Mouse (Mus musculus) splenic B cell, adult 2 months (primary cell): ENCODE results near the gene Psmd2.
"Not testable (repeated sequence)": the region's sequence is repeated elsewhere in the genome, so short reads cannot be mapped to it uniquely, and the experiment has no call there.

ENCODE experiments used
- DNase-seq: peaks from one replicate; pipeline ENCODE4 v3.0.0-alpha.2; 2011; ENCODE audit warnings: low read depth, low spot score
- H3K27me3 ChIP-seq: 2 replicates; pipeline ENCODE4 v1.6.1; 2012; ENCODE audit warnings: mild to moderate bottlenecking, low read length, moderate library complexity, mixed read lengths; ENCODE audit not compliant: control insufficient read depth, poor library complexity, insufficient read depth, severe bottlenecking
- H3K36me3 ChIP-seq: 2 replicates; pipeline ENCODE4 v1.6.1; 2012; ENCODE audit warnings: mild to moderate bottlenecking, low read length, moderate library complexity, mixed read lengths; ENCODE audit not compliant: control insufficient read depth, poor library complexity, insufficient read depth, severe bottlenecking

Psmd2 gene

GRCm38 (mm10) chr16:20629731-20630634 is 21.5 kb upstream of the Psmd2 start, which contains the start of gene Ece2:
Gene Ece2 (plus strand): TSS chr16:20629828.
- DNase-seq, result no peak
- Histone ChIP-seq H3K36me3 (no peaks in the 10 kb centered on the region), H3K27me3 (no peaks in the 10 kb centered on the region)

GRCm38 (mm10) chr16:20637410-20637809 is 14.0 kb upstream of the Psmd2 start:
- no peaks in the 10 kb centered on the region for H3K36me3 ChIP-seq
- DNase-seq, result no peak
- no peaks in the 10 kb centered on the region for H3K27me3 ChIP-seq

DNA sequence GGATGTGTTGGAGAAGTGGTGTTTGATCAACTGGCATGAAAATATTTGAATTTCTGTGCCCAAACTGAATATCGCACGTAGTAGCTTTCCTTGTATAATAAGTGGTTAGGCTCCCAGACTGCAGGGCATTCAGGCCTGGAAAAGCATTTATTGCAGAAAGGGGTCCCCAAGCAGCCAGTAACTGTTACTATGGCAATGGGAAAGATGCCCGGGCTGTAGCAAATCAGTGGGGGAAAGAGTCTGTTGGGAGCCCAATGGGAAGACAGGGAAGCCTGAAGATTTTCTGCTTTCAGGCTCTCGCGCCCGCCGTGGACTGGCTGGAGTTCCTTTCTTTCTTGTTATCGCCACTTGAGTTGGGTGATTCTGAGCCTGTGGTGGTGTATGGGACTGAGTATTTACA is 13.1 kb upstream of the Psmd2 start:
- no peak for DNase-seq
- H3K36me3 ChIP-seq, result no peaks in the 10 kb centered on the region
- H3K27me3 ChIP-seq, result no peaks in the 10 kb centered on the region

DNA sequence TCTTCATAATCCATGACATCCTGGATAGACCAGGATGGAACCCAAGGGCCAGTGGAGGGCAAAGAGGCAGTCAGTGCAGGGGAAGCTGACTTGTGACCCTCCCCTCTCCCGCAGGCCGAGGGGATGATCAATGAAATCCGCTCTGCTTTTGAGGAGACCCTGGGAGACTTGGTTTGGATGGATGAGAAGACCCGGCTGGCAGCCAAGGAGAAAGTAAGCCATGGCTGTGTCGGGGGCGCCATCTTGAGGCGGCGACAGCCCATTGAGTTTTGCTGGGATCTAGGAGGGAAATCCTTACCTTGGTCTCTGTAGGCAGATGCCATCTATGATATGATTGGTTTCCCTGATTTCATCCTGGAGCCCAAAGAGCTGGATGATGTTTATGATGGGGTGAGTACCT is 9.3 kb upstream of the Psmd2 start:
- Histone ChIP-seq H3K27me3 (no peaks in the 10 kb centered on the region), H3K36me3 (no peaks in the 10 kb centered on the region)
- DNase-seq, result peak; percentile 58

GRCm38 (mm10) chr16:20643911-20644310 is 7.5 kb upstream of the Psmd2 start:
- no peak for DNase-seq
- Histone ChIP-seq H3K27me3 (no peaks in the 10 kb centered on the region), H3K36me3 (no peaks in the 10 kb centered on the region)

GRCm38 (mm10) chr16:20651947-20652310 is 477 bp downstream of the Psmd2 start:
- no peak for DNase-seq
- H3K27me3 ChIP-seq, result no peaks in the 10 kb centered on the region
- peaks cover 4% of the 10 kb centered on the region; the same call in 1 of the 2 replicates for H3K36me3 ChIP-seq

GRCm38 (mm10) chr16:20653315-20653714 is 1.9 kb downstream of the Psmd2 start:
- peaks cover 8% of the 10 kb centered on the region; the same call in 1 of the 2 replicates for H3K36me3 ChIP-seq
- no peak for DNase-seq

GRCm38 (mm10) chr16:20657661-20658060 is 6.2 kb downstream of the Psmd2 start:
- no peaks in the 10 kb centered on the region for H3K27me3 ChIP-seq
- no peak for DNase-seq
- H3K36me3 ChIP-seq, result peaks cover 16% of the 10 kb centered on the region; the same call in 1 of the 2 replicates

More at GRCm38 (mm10) chr16:20653315-20653714, 1.9 kb downstream of the Psmd2 start:
- H3K27me3 ChIP-seq, result no peaks in the 10 kb centered on the region

- not testable (repeated sequence) for H3K36me3 ChIP-seq, H3K27me3 ChIP-seq, DNase-seq
These were observed 16.6 kb downstream of the Psmd2 start, which contains the start of gene Eif4g1 for GRCm38 (mm10) chr16:20668013-20668412. Gene Eif4g1 (plus strand): TSS chr16:20668313.

DNA sequence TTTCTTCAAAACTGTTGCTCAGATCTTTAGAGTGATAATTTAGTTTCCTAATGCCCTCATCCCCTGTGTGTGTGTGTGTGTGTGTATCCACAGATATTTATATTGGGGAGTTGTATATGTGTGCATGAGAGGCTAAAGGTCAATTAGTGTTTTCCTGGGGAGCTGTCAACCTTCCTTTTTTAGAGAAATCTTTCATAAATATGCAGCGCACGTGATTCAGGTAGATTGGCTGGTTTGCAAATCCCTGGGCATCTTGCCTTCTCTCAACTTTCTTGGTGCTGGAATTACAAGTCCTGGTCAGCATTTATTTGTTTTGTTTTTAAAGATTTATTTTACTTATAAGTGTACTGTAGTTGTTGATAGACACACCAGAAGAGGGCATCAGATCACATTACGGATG is 18.8 kb downstream of the Psmd2 start:
- H3K27me3 ChIP-seq, result no peaks in the 10 kb centered on the region
- no peak for DNase-seq

DNA sequence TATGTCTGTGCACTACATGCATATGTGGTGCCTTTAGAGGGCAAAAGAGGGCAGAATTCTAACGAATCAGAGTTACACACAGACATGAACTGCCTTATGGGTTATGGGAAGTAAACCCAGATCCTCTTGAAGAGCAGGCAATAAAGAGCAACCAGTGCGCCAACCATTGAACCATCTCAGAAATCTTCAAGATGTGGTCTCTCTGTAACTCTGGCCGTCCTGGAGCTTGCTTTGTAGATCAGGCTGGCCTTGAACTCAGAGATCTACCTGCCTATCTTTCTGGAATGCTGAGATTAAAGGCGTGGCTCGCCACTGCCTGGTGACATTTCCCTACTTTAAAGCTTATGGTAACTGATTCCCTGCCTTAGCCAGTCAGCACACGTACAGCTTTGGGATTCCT is 20.4 kb downstream of the Psmd2 start:
- peak; percentile 47 for DNase-seq
- H3K27me3 ChIP-seq, result no peaks in the 10 kb centered on the region
- peaks cover 3% of the 10 kb centered on the region for H3K36me3 ChIP-seq

More for the DNA sequence above, 18.8 kb downstream of the Psmd2 start:
- no peaks in the 10 kb centered on the region; the same call in 1 of the 2 replicates for H3K36me3 ChIP-seq

DNA sequence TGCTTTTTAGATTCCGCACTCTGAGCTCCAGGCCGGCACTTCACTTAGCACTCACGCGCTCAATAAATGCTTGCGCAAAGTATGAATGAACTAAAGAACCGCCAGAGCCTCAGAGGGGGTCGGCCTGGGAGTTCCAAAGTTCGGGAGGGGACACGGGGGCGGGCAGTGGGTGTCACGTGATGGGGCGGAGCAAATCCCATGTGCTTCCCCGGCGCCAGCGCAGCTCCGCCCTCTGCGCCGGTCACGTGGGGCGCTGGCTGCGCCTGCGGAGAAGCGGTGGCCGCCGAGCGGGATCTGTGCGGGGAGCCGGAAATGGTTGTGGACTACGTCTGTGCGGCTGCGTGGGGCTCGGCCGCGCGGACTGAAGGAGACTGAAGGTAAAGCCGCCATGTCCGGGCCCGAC is 21.0 kb downstream of the Psmd2 start:
- H3K27me3 ChIP-seq, result no peaks in the 10 kb centered on the region
- H3K36me3 ChIP-seq, result peaks cover 3% of the 10 kb centered on the region
- DNase-seq, result peak; percentile 95

DNA sequence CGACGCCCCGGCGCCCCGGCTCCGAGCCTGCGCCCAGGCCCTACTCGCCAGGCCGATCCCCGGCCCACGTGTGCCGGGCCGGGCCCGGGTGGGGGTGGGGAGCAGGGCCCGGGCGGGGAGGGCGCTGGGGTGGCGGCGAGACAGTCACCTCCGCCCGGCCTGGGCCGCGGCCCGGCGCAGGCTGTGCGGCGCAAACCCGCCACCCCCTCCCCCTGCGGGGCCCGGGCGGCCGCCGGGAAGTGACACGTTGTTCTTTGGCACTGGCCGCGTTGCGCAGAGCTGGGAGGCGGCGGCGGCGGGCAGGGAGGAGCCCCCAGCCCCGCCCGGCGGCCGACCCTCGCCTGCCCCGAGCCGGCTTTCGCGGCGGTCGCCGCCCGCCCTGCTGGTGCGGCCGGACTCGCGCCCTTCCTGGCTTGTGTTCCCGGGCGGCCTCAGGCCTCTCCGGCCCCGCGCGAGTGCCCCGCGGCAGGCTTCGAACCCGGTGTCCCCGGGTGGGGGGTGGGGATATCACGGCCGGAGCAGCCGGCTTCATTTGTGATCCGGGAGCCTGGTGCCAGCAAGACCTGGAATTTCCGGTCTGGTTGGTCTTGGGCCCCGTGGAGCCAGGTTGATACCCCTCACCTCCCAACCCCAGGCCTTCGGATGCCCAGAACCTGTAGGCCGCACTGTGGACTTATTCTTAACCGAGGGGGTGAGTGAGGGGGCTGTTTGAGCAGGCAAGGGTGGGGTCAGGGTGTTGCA is 21.7 kb downstream of the Psmd2 start:
- H3K27me3 ChIP-seq, result no peaks in the 10 kb centered on the region
- no peak for DNase-seq
- H3K36me3 ChIP-seq, result peaks cover 6% of the 10 kb centered on the region

DNA sequence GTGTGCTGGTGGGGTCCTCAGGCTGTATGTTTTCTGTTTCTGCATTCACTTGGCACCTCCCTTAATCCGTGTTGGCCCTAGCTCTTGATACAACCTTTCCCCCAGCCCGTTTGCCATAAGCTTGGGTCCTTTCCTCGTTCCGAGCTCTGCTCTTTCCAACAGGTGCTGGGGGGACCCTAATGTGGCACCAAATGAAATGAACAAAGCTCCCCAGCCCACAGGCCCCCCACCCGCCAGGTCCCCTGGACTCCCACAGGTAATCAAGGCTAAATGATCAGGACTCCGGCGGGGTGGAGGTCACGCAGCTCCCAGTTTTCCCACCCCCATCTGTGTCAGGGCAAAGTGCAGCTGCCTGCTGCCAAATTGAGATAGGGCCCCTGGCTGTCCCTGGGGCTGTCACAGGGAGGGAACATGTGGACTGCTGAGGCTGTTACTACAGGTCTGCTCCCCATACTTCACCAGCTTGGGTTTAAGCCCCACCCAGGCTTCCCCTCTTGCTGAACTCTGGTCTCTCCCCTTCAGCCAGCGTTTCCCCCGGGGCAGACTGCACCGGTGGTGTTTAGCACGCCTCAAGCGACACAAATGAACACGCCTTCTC is 22.4 kb downstream of the Psmd2 start:
- DNase-seq, result peak; percentile 38

DNA sequence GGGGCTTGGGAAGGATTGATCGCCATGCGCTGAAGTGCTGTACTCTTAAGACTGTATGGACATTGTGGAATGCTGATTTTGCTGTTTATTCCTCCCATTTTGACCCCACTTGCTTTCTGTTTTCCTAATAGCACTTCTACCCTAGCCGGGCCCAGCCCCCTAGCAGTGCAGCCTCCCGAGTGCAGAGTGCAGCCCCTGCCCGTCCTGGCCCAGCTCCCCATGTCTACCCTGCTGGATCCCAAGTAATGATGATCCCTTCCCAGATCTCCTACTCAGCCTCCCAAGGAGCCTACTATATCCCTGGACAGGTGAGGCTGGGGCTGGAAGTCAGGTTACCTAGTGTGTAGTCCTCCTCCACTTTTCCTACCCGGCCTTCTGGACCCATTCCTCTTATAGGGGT is 23.8 kb downstream of the Psmd2 start:
- H3K27me3 ChIP-seq, result no peaks in the 10 kb centered on the region
- DNase-seq, result no peak
- peaks cover 12% of the 10 kb centered on the region for H3K36me3 ChIP-seq

More for the DNA sequence above, 22.4 kb downstream of the Psmd2 start:
- H3K27me3 ChIP-seq, result no peaks in the 10 kb centered on the region
- peaks cover 9% of the 10 kb centered on the region for H3K36me3 ChIP-seq
